In the genomic region with DNA sequence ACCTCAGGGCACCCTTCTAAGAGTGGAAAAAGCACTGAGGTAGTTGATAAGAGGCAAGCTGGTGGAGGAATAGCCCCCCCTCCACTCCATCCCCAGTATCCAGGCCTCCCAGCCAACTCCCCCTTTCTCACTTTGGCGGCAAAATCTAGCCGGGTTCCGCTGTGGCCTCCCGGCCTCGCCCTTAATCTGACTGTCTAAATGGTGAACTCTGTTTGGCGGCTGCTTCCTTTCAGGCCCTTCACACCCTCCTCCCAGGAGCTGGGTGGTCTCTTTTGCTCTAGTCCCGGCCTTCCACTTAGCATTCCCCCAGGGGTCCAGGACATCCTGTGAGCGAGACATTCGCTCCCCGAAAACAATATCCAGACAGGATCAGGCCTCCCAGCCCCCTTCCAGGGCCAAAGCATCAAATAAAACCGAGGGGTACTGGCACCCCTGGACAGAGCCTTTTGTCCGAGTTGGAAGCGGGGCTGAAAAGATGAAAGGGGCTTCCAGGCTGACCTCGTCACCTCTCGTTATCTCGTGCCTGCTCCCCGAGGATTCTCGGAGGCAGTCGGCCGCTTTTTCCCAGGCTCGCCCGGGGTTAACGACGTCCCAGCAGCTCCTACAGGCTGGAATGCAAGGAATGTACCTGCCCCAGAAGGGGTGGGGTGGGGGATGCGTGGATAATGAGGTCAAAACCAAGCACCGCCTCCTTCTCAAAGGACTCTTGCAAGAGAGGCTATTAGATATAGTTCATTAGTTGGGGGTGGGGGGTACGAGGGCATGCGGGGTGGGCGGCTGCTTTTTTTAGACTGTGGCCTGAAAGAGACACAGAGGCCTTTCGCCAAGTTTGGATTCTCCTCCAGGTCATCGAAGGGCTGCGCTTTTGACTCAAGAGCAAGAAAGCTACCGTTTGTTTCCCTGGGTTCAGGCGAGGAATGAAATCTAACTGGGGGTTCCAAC, we compare ENCODE assay signal across 8 mouse cellular contexts. TPM values are rescaled to one million over a fixed set of nuclear protein-coding genes. Genes with fewer than 3 reads are reported as not detected.
A peak's percentile ranks its signal among the peaks of the same experiment; 100 is the strongest.
DNase-seq lines count a peak whose midpoint lies in the region; ATAC-seq and TF ChIP-seq lines count a peak whose summit lies in the region.

No protein-coding gene starts in this region.

- H3K36me3 ChIP-seq in kidney, postnatal 0 days (ENCODE audit: insufficient read depth, low read length), result no peaks in the 10 kb centered on the region

- TF ChIP-seq CTCF in kidney, postnatal 0 days (IDR thresholded peaks at IDR 0.05; ENCODE audit: low read depth), result peak; percentile 46; the same call in 1 of the 2 replicates

- peaks cover 10% of the 10 kb centered on the region for H3K4me1 ChIP-seq in kidney, postnatal 0 days (replicated peaks; ENCODE audit: insufficient read depth, low read length)

- no peak overlapping the region for H3K4me3 ChIP-seq in kidney, postnatal 0 days (replicated peaks; ENCODE audit: low read depth, low read length)

- WGBS in kidney, postnatal 0 days, result 5% methylated on average over 34 of the region's 34 CpGs

- H3K9ac ChIP-seq in kidney, postnatal 0 days (ENCODE audit: low read depth, low read length), result peak overlapping the region; percentile 45; the same call in 1 of the 2 replicates

- DNase-seq in embryo, embryonic 10 days (ENCODE audit: low spot score), result peak; percentile 93
- peak; percentile 81 for DNase-seq in forelimb bud, embryonic 11.5 days (ENCODE audit: low read depth, low spot score)
- peak; percentile 96 for DNase-seq in kidney, postnatal 0 days (ENCODE audit: low spot score)
- peak; percentile 77 for DNase-seq in lung, postnatal 25 days (ENCODE audit: low spot score)
- DNase-seq in yolk sac, embryonic 10.5 days (ENCODE audit: low spot score), result peak; percentile 91
- no peak for DNase-seq in layer of hippocampus, adult 9-11 months
- DNase-seq in layer of hippocampus, postnatal 14 days (ENCODE audit: low spot score in 2 of 2), result no peak
- no peak for DNase-seq in spleen, adult 12 weeks (ENCODE audit: low spot score)

- peak; percentile 83 for ATAC-seq in kidney, postnatal 0 days (replicated peaks; ENCODE audit: low FRiP score, low read depth)

- no peaks in the 10 kb centered on the region for H3K27me3 ChIP-seq in kidney, postnatal 0 days (ENCODE audit: insufficient read depth, low read length)

- H3K9me3 ChIP-seq in kidney, postnatal 0 days (replicated peaks; ENCODE audit: low read length), result no peaks in the 10 kb centered on the region

- H3K4me2 ChIP-seq in kidney, postnatal 0 days (ENCODE audit: low read length), result peak overlapping the region; percentile 23

- H3K27ac ChIP-seq in kidney, postnatal 0 days, result peak overlapping the region; percentile 86

RNA-seq across cellular contexts. Expression of a gene that starts 39.4 kb away (rescaled TPM):
- polyA plus RNA-seq in kidney, postnatal 0 days (2015; fragmentation: Nextera tagmentation; extraction: Ambion mirVana), result 21.3 and 21.6 TPM in 2 replicates
- total RNA-seq in layer of hippocampus, postnatal 14 days (2021), result 1 to 10 TPM; 3.1 to 6.0 TPM

Comparison
In these comparisons a context has a peak if more than half of its experiments do, and no peak if none do; other contexts are left out.
1. DNase-seq: peak in embryo, embryonic 10 days (single experiment), forelimb bud, embryonic 11.5 days (single experiment), kidney, postnatal 0 days (single experiment), lung, postnatal 25 days (single experiment) and yolk sac, embryonic 10.5 days (single experiment); none in layer of hippocampus, adult 9-11 months (single experiment), layer of hippocampus, postnatal 14 days (0 of 2) and spleen, adult 12 weeks (single experiment).